Mouse (Mus musculus) heart, adult 2 months (tissue): ENCODE results near the gene Exoc4.

Source experiments
- CTCF ChIP-seq: fragments of 200-600 bp; IDR thresholded peaks from 2 replicates; pipeline ENCODE4 v1.8.1; 2022; ENCODE audit warnings: antibody characterized with exemption, mild to moderate bottlenecking, moderate library complexity
- EP300 ChIP-seq: fragments of 200-500 bp; IDR thresholded peaks from 2 replicates; pipeline ENCODE4 v1.6.1; 2011; ENCODE audit warnings: low read depth, low read length, control low read depth; ENCODE audit not compliant: insufficient read depth
- POLR2A ChIP-seq: fragments of 200-500 bp; IDR thresholded peaks from 2 replicates; pipeline ENCODE4 v1.6.1; 2011; ENCODE audit warnings: mild to moderate bottlenecking, low read depth, low read length, control low read depth; ENCODE audit not compliant: insufficient read depth

- TF ChIP-seq POLR2A (no peak), CTCF (no peak), EP300 (no peak)
Measured at GRCm38 (mm10) chr6:33517890-33518410, 269.1 kb downstream of the Exoc4 start.
